8 mouse cellular contexts compared by ENCODE assay signal in the genomic region with DNA sequence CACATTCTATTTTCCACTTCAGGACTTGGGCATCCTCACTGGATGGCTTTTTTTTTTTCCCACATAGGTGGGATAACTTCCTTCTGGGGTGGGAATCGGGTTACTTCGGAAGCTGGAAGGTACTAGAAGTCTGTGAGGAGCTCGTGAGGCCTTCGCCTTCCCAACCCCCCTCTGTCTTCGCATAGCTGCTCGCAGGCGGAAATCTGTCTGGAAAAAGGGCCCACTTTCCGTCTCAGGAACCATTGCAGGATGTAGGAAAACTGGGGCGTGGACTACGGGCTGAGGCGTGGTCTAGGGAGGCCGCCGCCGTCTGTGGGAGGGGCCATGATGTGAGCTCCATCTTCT. TPM values are rescaled to one million over a fixed set of nuclear protein-coding genes. Genes with fewer than 3 reads are reported as not detected.
DNase-seq lines count a peak whose midpoint lies in the region; ATAC-seq and TF ChIP-seq lines count a peak whose summit lies in the region.

No protein-coding gene starts in this region.

- peak overlapping the region; percentile 93 for H3K4me3 ChIP-seq in heart, embryonic 11.5 days (ENCODE audit: low read depth, low read length)
- no peak overlapping the region for H3K4me3 ChIP-seq in C2C12 (ENCODE audit: insufficient read depth, poor library complexity, severe bottlenecking)
- peak overlapping the region; percentile 84 for H3K4me3 ChIP-seq in forebrain, embryonic 13.5 days
- H3K4me3 ChIP-seq in liver, embryonic 13.5 days (replicated peaks), result peak overlapping the region; percentile 86

- 0 out of 2 replicates have a peak, but pooled peaks have one; percentile 1 for ATAC-seq in heart, embryonic 11.5 days (replicated peaks; ENCODE audit: insufficient number of reproducible peaks, low FRiP score, low TSS enrichment)
- no peak for ATAC-seq in forebrain, embryonic 13.5 days
- no peak for ATAC-seq in liver, embryonic 13.5 days (ENCODE audit: low read depth)

- H3K4me1 ChIP-seq in heart, embryonic 11.5 days (ENCODE audit: control insufficient read depth, insufficient read depth, low read length), result peaks cover 18% of the 10 kb centered on the region
- H3K4me1 ChIP-seq in forebrain, embryonic 13.5 days, result peaks cover 46% of the 10 kb centered on the region
- peaks cover 38% of the 10 kb centered on the region for H3K4me1 ChIP-seq in liver, embryonic 13.5 days (replicated peaks)

- H3K79me2 ChIP-seq in C2C12 (ENCODE audit: control insufficient read depth, insufficient read depth), result peaks cover 44% of the 10 kb centered on the region

- peak overlapping the region; percentile 80 for H3K4me2 ChIP-seq in heart, embryonic 11.5 days
- peak overlapping the region; percentile 93 for H3K4me2 ChIP-seq in forebrain, embryonic 13.5 days
- peak overlapping the region; percentile 97 for H3K4me2 ChIP-seq in liver, embryonic 13.5 days

- H3K27me3 ChIP-seq in heart, embryonic 11.5 days (ENCODE audit: control insufficient read depth, insufficient read depth, low read length), result no peaks in the 10 kb centered on the region
- H3K27me3 ChIP-seq in C2C12 (ENCODE audit: control insufficient read depth, insufficient read depth, insufficient read length), result no peaks in the 10 kb centered on the region
- H3K27me3 ChIP-seq in forebrain, embryonic 13.5 days, result no peaks in the 10 kb centered on the region
- peaks cover 20% of the 10 kb centered on the region; the same call in 1 of the 2 replicates for H3K27me3 ChIP-seq in liver, embryonic 13.5 days

- under 1% methylated on average over 14 of the region's 14 CpGs for WGBS in heart, embryonic 11.5 days (ENCODE audit: insufficient replicate concordance)
- 1% methylated on average over 14 of the region's 14 CpGs for WGBS in forebrain, embryonic 13.5 days
- WGBS in liver, embryonic 13.5 days (ENCODE audit: insufficient replicate concordance), result 1% methylated on average over 14 of the region's 14 CpGs

- peaks cover 8% of the 10 kb centered on the region; the same call in 1 of the 2 replicates for H3K36me3 ChIP-seq in heart, embryonic 11.5 days (ENCODE audit: control insufficient read depth, insufficient read depth, low read length)
- peaks cover 27% of the 10 kb centered on the region for H3K36me3 ChIP-seq in C2C12 (ENCODE audit: control insufficient read depth, insufficient read depth)
- peaks cover 17% of the 10 kb centered on the region for H3K36me3 ChIP-seq in forebrain, embryonic 13.5 days (ENCODE audit: poor library complexity, severe bottlenecking)
- peaks cover 29% of the 10 kb centered on the region for H3K36me3 ChIP-seq in liver, embryonic 13.5 days

- H3K27ac ChIP-seq in heart, embryonic 11.5 days (ENCODE audit: low read depth, low read length), result peak overlapping the region; percentile 82
- H3K27ac ChIP-seq in forebrain, embryonic 13.5 days, result peak overlapping the region; percentile 95
- peak overlapping the region; percentile 94 for H3K27ac ChIP-seq in liver, embryonic 13.5 days

- TF ChIP-seq CTCF in C2C12 (IDR thresholded peaks at IDR 0.05; ENCODE audit: control insufficient read depth, insufficient read depth, insufficient read length), result no peak

- H3K9me3 ChIP-seq in heart, embryonic 11.5 days (replicated peaks; ENCODE audit: control insufficient read depth, low read length), result no peaks in the 10 kb centered on the region
- H3K9me3 ChIP-seq in forebrain, embryonic 13.5 days (replicated peaks), result no peaks in the 10 kb centered on the region
- H3K9me3 ChIP-seq in liver, embryonic 13.5 days (replicated peaks), result no peaks in the 10 kb centered on the region

- DNase-seq in heart, adult 8-10 months (ENCODE audit: low spot score), result no peak
- no peak for DNase-seq in liver, embryonic 13.5 days
- no peak for DNase-seq in embryo, embryonic 11 days
- no peak for DNase-seq in frontal cortex, postnatal 36 days (ENCODE audit: low spot score in 2 of 2)
- no peak for DNase-seq in spleen, postnatal 10 days (ENCODE audit: low spot score in 2 of 2)

- H3K9ac ChIP-seq in heart, embryonic 11.5 days (ENCODE audit: low read depth, low read length), result peak overlapping the region; percentile 60
- peak overlapping the region; percentile 43; the same call in 1 of the 2 replicates for H3K9ac ChIP-seq in forebrain, embryonic 13.5 days
- peak overlapping the region; percentile 72 for H3K9ac ChIP-seq in liver, embryonic 13.5 days

- peaks cover 21% of the 10 kb centered on the region for H3K79me3 ChIP-seq in C2C12 (ENCODE audit: low read depth)

- peak overlapping the region; percentile 31 for H3ac ChIP-seq in C2C12 (ENCODE audit: control insufficient read depth, insufficient read length, low read depth)

TF ChIP-seq in C2C12, 6 proteins besides CTCF, POLR2A, EP300 and RAD21:
- TF ChIP-seq CEBPB (IDR thresholded peaks at IDR 0.05; ENCODE audit: low read depth) (no peak), MAX (IDR thresholded peaks at IDR 0.05) (peak; percentile 22)

RNA-seq across cellular contexts. Expression of a gene that starts 0.2 kb away (rescaled TPM):
- polyA plus RNA-seq in heart, embryonic 11.5 days (2014; fragmentation: Nextera tagmentation; extraction: Ambion mirVana), result 34.6 and 38.2 TPM in 2 replicates
- total RNA-seq in heart, adult 8-10 months (2022), result 10 to 100 TPM; 10.5 to 16.3 (median 14.6) TPM
- 57.7 TPM for polyA plus RNA-seq in C2C12 (2012; fragmentation: generic; extraction: Trizol)
- 62.1 and 64.7 TPM in 2 replicates for polyA plus RNA-seq in forebrain, embryonic 13.5 days (2015; fragmentation: Nextera tagmentation; extraction: Ambion mirVana)
- 26.1 and 26.5 TPM in 2 replicates for polyA plus RNA-seq in liver, embryonic 13.5 days (2015; fragmentation: Nextera tagmentation; extraction: Ambion mirVana)

RNA-seq across cellular contexts. Expression of a gene that starts 22.9 kb away (rescaled TPM):
- 499 and 501 TPM in 2 replicates for polyA plus RNA-seq in heart, embryonic 11.5 days (2014; fragmentation: Nextera tagmentation; extraction: Ambion mirVana)
- total RNA-seq in heart, adult 8-10 months (2022), result 1,000 to 10,000 TPM in 3 of 4 experiments, 100 to 1,000 TPM in 1; 949 to 1,112 (median 1,023) TPM
- polyA plus RNA-seq in C2C12 (2012; fragmentation: generic; extraction: Trizol), result 288 TPM
- 267 and 274 TPM in 2 replicates for polyA plus RNA-seq in forebrain, embryonic 13.5 days (2015; fragmentation: Nextera tagmentation; extraction: Ambion mirVana)
- polyA plus RNA-seq in liver, embryonic 13.5 days (2015; fragmentation: Nextera tagmentation; extraction: Ambion mirVana), result 241 and 294 TPM in 2 replicates

RNA-seq across cellular contexts. Expression of a gene that starts 34.8 kb away (rescaled TPM):
- 57.2 and 59.0 TPM in 2 replicates for polyA plus RNA-seq in heart, embryonic 11.5 days (2014; fragmentation: Nextera tagmentation; extraction: Ambion mirVana)
- 10 to 100 TPM; 10.3 to 17.1 (median 14.7) TPM for total RNA-seq in heart, adult 8-10 months (2022)
- polyA plus RNA-seq in C2C12 (2012; fragmentation: generic; extraction: Trizol), result 48.3 TPM
- 18.2 and 18.3 TPM in 2 replicates for polyA plus RNA-seq in forebrain, embryonic 13.5 days (2015; fragmentation: Nextera tagmentation; extraction: Ambion mirVana)
- polyA plus RNA-seq in liver, embryonic 13.5 days (2015; fragmentation: Nextera tagmentation; extraction: Ambion mirVana), result 53.5 and 57.2 TPM in 2 replicates

RNA-seq across cellular contexts. Expression of a gene that starts 35.2 kb away (rescaled TPM):
- 28.4 and 29.9 TPM in 2 replicates for polyA plus RNA-seq in heart, embryonic 11.5 days (2014; fragmentation: Nextera tagmentation; extraction: Ambion mirVana)
- total RNA-seq in heart, adult 8-10 months (2022), result 10 to 100 TPM; 49.2 to 62.8 (median 56.5) TPM
- 159 TPM for polyA plus RNA-seq in C2C12 (2012; fragmentation: generic; extraction: Trizol)
- polyA plus RNA-seq in forebrain, embryonic 13.5 days (2015; fragmentation: Nextera tagmentation; extraction: Ambion mirVana), result 61.7 and 64.9 TPM in 2 replicates
- 33.5 and 34.7 TPM in 2 replicates for polyA plus RNA-seq in liver, embryonic 13.5 days (2015; fragmentation: Nextera tagmentation; extraction: Ambion mirVana)

RNA-seq across cellular contexts. Expression of a gene that starts 46.8 kb away (rescaled TPM):
- polyA plus RNA-seq in heart, embryonic 11.5 days (2014; fragmentation: Nextera tagmentation; extraction: Ambion mirVana), result 13.9 and 14.8 TPM in 2 replicates
- 1 to 10 TPM in 3 of 4 experiments, under 1 TPM in 1; 0.78 to 1.2 (median 1.1) TPM for total RNA-seq in heart, adult 8-10 months (2022)
- polyA plus RNA-seq in C2C12 (2012; fragmentation: generic; extraction: Trizol), result 3.2 TPM
- 17.7 and 19.5 TPM in 2 replicates for polyA plus RNA-seq in forebrain, embryonic 13.5 days (2015; fragmentation: Nextera tagmentation; extraction: Ambion mirVana)
- polyA plus RNA-seq in liver, embryonic 13.5 days (2015; fragmentation: Nextera tagmentation; extraction: Ambion mirVana), result 0.98 and 1.1 TPM in 2 replicates
